Mouse (Mus musculus) skeletal muscle tissue, adult 2 months (tissue): ENCODE results near the gene D5Ertd579e.
"Not testable (repeated sequence)": the region's sequence is repeated elsewhere in the genome, so short reads cannot be mapped to it uniquely, and the experiment has no call there.

Experiments
- DNase-seq: peaks from one replicate; pipeline ENCODE4 v3.0.0-alpha.2; 2012; ENCODE audit warnings: low read depth, low spot score

D5Ertd579e gene

DNA sequence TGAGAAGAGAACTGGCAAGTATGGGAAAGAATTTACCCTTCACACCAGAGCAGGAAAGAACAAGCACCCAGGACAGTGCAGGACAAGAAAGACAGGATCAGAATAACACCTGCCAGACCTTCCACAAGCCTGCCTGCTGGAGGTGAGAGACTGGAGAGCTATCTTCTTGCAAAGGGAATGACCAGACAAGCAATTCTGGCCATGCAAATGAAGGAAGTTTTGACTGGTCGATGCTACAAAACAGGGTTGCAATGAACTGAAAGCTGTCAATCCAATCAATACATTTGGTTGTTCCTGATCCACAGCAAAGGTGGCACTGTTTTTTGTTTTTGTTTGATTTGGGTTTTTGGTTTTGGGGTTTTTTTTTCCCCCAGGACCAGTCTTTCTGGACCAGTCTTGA lies 12.2 kb downstream of the D5Ertd579e start:
- DNase-seq, result no peak

DNA sequence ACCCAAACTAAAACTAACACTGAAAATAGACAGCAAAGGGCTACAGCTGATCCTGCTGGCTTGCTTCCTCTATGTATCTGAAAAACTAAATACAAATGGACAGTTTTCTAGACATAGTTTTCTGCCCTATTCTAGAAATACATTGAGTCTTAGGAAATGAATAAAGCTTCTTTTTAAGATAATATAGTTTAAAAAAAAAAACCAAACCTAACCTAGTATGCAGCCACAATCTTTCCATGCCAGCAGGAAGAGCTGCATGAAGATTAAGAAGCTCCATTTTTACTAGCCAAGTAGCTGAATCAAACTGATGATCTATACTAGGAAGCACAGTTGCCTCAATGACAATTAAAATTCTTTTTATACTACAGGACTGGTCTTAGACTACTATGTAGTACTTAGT lies 14.6 kb downstream of the D5Ertd579e start:
- DNase-seq, result no peak

DNA sequence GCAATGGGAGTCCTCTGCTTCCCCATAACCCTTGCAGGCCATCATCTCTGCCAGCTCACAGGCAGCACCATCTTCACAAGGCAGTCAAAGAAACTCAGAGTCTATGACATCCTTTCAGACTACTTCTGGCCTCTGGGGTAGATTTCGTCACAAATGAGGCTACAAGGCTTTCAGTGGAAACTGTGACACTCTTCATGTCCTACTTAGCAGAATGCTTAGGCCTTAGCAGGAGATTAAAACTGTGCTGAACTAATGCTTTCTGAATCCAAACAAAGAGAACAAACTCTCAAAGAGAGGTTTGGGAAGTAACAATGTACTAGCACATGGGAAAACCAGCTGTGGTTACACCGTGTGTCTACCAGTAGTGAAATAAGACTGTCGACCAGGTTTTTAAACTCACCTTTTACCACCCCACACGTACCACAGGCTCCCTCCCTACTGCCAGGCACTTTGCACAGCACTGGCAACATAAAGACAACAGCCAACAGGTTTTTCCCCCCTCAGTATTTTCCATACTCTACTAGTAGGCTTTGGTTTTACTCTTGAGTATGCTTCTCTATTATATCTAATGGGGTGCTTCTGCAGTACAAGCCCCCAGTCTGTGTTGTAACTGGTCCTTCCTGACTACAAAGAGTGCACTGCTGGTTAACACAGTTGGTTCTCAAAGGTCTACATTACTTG lies 15.8 kb downstream of the D5Ertd579e start:
- no peak for DNase-seq

DNA sequence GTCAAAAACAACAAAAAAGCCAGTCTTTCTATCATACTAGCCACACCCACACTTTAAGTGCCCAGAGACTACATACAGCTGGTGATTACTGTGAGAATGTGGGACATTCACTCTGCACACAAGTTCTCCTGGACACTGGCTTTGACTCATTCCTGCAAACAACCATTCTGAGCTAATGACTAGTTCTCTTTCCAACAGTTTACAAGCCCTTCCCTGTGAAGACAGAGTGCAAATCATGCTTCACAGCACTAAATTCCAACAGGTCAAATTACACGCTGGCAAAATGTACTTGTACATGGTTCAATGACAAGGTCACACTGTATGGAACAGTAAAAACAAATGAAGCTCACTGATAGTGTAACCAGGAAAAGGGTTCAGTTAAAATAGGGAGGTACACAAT lies 17.0 kb downstream of the D5Ertd579e start:
- DNase-seq, result no peak

DNA sequence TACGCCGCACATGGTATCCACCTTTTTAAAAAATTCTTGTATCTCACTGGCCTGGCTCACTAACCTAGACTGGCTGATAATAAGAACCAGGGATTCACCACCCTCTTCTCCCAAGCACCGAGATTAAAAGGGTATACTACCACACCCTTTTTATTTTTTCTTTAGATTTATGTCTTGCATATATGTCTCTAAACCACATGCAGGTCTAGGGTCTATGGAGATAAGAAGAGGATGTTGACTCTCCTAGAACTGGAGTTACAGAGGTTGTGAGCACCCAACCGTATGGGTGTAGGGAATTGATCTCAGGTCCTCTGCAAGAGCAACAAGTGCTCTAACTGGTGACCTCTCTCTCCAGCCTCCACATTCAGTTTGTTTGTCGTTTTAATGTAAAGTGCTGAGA lies 17.9 kb downstream of the D5Ertd579e start:
- DNase-seq, result no peak

DNA sequence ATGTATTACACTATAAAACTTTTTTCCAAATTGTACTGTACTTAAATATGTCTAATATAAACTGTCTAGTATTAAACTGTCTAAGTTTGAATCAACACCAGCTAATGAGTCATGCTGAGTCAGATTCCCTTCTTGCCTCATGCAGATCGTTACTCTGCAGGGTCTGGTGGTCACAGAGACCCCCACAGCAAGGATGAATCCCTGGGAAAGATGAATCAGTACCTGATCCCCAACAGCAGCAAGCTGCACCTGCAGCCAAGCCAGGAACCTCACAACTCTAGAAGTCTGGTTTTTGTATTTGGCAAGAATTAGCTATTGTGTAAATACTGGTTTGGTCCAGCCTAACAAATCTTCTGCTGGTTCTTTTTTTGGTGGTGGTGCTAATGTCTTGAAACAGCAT lies 20.4 kb downstream of the D5Ertd579e start:
- DNase-seq, result no peak

DNA sequence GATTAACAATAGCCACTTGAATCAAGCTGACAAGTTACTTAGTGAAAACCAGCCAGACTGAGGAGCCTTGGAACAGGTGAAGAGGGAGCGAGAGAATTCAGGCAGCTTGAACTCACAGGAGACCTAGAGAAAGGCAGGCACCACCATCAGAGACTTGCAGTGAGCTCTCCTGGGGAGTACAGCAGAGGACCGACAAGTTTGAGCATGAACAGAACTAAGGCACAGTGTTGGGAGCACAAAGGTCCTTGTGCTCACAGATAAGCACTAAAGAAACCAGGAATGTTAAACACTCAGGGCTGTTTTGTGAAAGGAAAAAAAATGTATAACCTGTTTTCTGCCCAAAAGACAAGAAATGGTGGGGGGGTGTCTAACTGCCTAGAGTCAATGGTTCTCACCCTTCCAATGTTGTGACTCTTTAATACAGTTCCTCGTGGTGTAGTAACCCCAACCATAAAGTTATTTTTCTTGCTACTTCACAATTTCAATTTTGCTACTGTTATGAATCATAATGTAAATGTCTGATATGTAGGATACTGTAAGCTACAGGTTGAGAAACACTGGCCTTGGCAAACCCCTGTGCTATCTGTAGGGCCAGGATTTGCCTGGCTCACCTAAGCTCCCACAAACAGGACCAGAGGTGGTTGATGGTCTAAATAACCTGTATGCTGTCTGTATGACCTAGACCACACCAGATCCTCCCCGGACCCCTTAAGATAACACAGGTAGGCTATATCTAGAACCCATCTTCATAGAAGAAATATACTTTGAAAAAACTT lies 21.0 kb downstream of the D5Ertd579e start:
- no peak for DNase-seq

DNA sequence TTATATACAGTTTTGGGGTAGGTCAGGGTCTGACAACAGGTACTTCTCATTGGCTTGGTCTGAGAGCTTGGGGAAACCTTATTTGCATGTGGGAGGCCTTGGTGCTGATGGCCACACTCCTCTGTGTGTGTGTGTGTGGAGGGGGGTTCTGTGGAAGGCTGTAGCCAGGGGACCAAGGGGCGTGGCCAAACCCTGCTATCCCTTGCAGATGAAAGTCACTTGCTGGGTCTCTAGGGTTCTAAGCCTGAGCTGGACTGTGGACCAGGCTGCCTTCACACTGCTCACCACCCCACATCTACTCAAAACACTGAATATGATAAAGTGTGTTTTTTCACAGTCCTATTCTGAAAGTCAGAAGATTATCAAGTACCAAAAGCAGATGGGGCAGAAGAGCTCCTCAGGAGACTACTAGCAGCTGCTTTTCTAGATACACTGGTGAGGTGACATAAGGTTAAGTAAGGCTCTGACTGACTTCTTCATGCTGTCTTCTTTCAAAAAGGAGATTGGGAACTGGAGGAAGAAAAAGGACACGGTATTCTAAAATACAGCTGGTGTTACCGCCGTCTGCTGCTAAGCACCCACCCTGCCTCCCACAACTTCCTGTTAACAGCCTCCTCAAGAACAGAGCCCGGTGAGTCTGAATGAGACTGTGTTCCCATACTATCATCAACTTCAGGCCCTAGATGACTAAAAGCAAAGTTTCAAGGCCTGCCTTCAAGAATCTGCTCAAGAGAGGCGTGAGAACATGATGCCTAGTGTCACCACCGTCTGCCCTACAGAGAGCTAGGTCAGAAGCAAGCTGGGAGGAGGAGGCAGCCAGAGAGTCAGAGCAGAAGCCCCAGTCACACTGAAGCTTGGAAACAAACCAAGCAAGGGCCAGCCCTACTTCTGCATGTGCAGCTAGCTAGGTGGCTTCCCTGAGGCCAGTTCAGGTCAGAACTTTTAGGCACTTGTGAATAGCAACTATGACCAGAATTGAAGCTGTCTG lies 26.5 kb downstream of the D5Ertd579e start:
- no peak for DNase-seq

DNA sequence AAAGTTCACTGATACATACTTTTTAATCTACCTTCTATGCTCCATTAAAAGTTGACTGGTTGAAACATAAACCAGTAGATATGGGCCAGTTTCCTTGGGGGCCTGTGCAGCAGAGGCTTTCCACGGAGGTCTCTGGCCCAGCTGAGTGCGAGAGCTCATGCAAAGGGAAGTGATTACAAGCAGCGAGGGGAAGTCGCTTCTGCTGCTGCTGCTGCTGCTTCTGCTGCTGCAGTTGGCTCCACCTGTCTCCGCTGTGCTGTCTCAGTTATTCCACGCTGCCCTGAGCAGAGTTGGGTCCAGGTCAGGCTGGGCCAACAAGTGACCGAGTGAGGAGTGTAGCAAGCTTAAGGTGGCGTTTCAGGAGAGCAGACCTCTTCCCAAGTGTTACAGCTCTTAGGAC lies 27.3 kb downstream of the D5Ertd579e start:
- DNase-seq, result no peak

DNA sequence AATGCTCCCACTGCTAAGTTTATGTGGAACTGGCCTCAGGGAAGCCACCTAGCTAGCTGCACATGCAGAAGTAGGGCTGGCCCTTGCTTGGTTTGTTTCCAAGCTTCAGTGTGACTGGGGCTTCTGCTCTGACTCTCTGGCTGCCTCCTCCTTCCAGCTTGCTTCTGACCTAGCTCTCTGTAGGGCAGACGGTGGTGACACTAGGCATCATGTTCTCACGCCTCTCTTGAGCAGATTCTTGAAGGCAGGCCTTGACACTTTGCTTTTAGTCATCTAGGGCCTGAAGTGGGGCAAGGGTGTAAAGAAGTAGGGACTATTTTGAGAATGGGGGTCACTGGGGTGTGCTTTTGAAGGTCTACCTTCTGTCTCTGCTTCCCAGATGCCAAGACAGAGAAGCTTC lies 27.8 kb downstream of the D5Ertd579e start:
- not testable (repeated sequence) for DNase-seq

DNA sequence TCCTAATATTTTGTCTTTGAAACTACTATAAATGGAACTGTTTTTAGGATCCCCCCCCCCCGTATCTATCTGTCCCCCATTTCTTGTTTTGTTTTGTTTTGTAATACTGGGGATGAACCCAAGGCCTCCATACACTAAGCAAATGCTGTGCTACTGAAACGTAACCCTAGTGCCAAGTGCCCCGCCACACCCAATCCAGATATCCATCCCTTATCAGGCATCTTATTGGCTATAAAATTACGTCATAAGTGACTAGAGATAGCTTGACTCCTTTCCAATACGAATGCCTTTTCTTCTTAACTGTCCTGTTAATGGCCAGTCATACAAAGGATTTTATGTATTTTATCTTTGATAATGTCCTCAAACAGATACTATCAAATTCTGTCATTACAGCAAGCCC lies 28.7 kb downstream of the D5Ertd579e start:
- DNase-seq, result no peak

DNA sequence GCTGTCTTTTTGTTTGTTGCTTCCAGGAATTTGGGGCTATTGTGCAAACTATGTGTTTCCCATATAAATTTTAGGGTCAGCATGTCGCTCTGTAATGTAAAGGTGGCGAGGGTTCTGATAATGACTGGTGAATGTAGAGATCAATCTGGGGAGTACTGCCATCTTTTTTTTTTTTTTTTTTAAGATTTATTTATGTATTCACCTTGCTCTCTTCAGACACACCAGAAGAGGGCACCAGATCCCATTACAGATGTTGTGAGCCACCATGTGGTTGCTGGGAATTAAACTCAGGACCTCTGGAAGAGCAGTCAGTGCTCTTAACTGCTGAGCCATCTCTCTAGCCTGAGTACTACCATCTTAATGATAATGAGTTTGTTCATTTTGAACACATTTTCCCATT lies 29.1 kb downstream of the D5Ertd579e start:
- not testable (repeated sequence) for DNase-seq

DNA sequence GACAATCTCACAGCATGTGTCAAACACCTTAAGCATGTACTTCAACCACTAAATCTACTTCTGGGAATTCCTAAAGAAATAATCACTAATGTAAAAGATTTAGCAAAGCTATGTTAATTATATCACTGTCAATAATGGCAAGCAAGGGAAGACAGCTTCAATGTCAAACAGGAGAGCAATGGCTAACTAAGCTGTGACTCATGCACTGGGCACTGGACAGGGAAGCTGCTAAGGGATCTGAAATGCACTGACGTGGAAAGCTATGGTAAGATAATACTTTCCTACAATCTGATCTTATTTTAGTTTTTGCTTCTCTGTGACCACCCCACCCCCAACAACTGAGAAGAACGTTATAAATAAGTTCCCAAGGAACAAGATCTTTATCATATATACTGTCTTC lies 32.5 kb downstream of the D5Ertd579e start:
- DNase-seq, result no peak

DNA sequence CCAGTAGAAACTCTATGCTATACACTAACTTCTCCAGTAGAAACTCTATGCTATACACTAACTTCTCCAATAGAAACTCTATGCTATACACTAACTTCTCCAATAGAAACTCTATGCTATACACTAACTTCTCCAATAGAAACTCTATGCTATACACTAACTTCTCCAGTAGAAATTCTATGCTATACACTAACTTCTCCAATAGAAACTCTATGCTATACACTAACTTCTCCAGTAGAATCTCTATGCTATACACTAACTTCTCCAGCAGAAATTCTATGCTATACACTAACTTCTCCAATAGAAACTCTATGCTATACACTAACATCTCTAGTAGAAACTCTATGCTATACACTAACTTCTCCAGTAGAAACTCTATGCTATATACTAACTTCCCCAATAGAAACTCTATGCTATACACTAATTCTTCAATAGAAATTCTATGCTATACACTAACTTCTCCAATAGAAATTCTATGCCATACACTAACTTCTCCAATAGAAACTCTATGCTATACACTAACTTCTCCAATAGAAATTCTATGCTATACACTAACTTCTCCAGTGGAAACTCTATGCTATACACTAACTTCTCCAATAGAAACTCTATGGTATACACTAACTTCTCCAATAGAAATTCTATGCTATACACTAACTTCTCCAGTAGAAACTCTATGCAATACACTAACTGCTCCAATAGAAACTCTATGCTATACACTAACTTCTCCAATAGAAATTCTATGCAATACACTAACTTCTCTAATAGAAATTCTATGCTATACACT lies 34.7 kb downstream of the D5Ertd579e start:
- peak; percentile 41 for DNase-seq

DNA sequence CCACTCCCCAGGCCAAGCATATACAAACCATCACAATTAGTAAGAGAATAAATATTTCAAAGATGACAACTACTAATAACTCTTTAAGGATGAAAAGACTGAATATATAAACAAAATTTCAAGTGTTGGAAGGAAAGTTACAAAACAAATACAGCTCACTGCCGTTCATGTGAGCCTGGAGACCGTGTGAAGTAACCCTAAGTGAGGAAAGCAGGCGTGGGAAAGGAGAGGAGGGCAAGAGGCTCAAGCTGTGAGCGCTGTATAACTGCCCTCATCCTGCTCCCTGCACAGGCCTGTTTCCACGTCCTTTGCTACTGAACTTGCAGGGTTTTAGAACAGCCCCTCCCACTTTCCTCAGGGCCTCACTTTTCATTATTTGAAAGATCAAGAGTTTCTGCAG lies 70.2 kb downstream of the D5Ertd579e start:
- DNase-seq, result no peak

DNA sequence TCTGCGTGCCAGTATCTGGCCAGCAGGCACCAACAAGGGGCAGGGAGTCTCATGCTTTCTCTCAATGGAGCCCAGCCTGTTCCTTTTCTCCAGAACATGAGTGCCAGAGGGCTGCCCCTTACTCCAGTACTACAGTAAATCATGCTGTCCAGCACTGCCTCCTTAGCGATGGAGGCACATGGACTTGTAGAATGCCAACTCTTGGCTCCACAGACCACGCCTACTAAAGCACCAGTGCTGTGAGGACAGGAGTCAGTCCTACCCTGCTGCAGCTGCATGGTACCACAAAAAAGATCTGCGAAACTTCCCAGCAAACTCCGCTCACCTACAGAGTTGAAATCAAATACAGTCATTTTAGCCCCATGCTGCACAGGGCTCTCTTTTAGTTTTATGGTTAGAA lies 72.2 kb downstream of the D5Ertd579e start:
- DNase-seq, result no peak

DNA sequence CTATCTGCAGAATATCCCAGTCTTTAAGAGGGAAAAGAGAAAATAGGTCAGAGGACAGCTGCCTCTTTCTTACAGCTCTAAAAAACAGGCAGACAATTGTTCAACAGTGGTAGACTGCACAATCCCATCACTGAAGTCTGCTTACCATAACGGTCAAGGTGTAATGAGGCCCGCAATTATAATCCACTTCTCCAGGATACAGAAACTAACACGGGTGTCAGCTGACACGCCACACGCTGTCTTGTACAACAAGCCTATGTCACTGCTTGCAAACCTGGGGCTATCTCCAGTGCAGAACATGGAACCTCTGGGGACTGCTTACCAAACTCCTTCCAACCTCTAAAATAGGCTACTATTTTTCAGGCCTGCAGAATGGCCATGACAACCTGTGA lies 74.8 kb downstream of the D5Ertd579e start:
- DNase-seq, result peak; percentile 79

DNA sequence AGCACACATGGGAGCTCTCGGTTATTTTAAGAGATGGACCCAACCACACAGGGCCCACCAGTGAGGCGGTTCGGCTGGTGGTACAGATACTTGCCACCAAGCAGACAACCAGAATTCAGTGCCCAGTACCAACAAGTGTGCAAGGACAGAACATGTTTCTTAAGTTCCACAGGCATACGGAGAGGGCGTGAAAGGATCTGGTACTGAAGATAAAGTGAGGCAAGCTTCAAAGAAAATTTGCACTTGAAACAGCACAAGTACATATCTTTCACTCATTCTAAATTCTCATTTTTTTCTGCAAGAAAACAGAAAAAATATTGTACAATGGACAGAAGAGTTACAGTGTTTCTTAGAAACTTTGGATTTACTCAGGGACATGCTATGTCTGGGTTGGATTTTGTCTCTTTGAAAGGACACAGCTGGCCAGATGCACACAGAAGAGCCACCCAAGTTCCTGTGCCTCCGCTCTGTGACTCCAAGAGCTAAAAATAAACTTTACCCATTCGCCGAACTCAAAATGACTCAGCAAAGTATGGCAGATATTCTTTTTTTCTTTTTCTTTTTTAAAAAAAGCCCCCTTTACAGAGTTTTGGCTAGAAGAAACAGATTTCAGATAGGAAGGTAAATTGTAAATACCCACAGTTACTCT lies 75.3 kb downstream of the D5Ertd579e start:
- peak; percentile 64 for DNase-seq

DNA sequence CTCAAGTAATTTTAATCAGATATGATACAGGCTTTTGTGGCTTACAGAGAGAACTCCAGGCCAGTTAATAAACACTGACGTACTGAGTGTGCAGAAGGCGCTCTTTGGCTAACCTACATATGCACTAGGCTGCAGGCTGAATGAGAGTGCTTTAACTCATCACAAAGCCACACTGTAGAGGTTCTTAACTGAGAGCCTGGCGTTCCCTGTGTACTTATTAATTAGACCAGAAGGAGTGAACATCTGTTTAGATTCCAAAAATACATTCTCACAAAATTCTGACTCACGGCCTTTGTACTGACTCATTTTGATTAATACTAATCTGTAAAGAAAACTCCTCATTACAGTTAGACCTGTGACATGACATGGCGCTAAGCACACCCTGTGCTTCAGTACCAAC lies 76.9 kb downstream of the D5Ertd579e start:
- no peak for DNase-seq

DNA sequence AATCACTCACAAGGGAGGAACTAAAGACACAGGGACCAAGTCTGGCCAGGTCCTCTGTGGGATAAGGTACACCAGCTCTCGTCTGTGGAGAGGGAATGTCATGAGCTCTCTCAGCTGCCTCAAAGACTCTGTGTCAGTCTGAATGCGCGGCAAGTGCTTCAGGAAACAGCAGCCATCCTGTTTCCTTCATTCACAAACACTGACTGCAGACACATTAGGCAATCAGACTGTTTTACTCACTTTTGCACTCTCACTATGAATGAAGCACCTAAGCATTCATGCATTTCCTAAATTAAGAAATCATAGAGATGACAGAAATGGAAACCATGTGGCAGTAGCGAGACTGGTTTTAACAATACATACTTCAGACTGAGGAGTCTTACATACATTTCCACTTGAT lies 77.5 kb downstream of the D5Ertd579e start:
- DNase-seq, result no peak

DNA sequence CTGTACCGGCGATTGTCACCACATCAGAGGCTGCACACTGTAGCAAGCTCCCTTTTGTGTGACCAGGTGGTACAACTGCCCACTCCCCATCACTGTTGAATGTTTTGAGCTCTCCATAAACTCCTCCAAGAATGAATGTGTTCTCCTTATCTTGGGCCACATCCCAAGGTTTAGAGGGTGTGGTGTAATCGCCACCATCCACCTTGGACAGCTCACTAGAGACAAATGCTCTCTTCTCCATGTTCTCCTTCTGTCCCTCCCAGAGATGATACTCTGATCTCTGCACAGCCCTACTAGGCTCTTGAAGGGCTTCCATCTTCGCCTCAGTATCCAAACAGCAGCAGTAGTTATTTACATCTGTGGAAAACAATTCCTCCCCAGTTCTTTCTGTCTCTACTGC lies 81.7 kb downstream of the D5Ertd579e start:
- no peak for DNase-seq
